Mouse (Mus musculus) left cerebral cortex, postnatal 25 days (tissue): ENCODE results near the gene Rbfox3. TPM values are rescaled to one million over a fixed set of nuclear protein-coding genes. Genes with fewer than 3 reads are reported as not detected.

Source experiments
- DNase-seq, 2 experiments: peaks; one replicate each; pipeline ENCODE4 v3.0.0; 2022; ENCODE audit warnings: low spot score in 2 of 2, mixed read lengths in 1 of 2
- intact Hi-C: fragments of 180-260 bp; cut with DNase I; formaldehyde crosslinking; loops from one replicate; pipeline ENCODE4 v1.15.1; 2025
- total RNA-seq, 2 experiments: library from RNA; stranded (reverse); gene quantifications; 2 replicates each; pipeline ENCODE4 v1.2.3; 2021

Rbfox3 gene
- total RNA-seq, 2 experiments from 2014 or later: 328 to 335 TPM

DNA sequence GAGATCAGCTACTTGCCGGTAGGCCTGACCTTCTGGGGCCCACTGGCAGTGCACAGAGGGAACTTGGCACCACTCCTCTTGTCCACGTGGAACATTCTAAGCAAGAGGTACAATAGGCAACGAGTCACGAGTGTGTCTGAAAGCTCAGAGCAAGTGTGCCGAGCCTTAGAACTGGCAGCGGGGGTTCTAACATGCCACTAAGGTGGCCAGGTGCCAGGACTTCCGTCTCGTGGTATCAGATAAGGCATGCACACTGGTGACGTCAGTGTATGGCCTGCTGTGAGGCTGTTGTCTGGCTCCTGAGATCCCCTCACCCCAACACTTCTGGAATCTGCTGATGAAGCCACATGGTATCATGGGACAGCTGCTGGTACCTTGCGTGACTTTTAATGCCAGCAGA lies 162.8 kb downstream of the Rbfox3 start:
- intact Hi-C loops: no loop called here
- DNase-seq: no peak

DNA sequence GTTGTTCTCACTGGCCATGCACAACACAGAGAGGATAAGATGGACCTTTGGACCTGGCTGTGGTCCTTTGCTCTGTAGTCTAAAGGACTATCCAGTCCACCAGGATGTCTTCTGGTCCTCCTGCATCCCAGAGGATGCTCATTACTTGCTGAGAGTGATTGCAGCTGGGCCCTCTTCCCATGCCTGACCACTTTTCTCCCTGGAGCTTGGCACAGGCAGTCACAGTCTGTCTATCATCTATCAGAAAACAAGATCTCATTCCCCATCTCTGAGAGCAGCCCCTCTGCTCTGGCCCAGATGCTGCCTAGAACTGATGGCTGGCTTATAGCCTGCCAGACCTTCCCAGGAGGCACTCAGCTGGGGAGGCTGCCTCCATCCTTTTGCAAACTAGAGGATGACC lies 166.1 kb downstream of the Rbfox3 start:
- intact Hi-C loops: no loop called here
- DNase-seq: no peak

DNA sequence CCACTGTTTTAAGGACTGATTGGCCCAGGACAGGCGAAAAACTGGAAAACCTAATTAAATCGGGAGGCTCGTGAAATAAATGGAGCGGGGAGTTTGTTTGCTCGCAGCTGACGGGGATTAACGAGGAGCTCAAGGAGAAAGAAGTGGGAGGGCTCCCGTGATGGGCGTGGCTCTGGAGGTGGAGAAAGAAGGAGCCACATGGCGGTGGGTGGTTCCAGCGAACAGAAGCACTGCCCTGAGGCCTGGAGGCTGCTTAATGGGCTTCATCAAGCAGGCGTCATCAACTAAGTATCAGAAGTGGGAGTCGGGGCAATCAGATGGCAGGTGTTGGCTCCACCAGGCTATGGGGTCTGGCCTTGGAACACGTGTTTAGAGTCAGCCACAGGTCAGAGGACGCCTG lies 166.6 kb downstream of the Rbfox3 start:
- DNase-seq: no peak
- intact Hi-C loops: loop anchor here (5.0 kb wide), 1 partner anchor 233 kb away; no protein-coding TSS in a partner anchor

DNA sequence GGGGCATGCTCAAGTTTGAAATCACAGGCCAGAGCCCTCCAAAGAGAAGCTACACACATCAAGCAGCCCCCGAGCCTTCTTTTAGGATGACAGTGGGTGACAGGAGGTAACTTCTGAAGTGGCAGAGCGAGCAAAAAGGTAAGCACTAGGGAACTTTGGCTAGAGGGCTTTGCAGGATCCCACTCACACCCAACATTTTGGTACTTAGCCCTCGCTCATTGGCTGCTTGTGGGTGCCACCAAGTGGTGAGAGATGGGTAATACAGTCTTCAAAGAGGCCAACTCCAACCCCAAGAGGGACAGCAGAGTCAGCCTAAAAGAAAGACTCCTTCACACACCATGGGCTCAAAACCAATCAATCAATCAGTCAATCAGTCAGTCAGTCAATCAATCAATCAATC lies 168.6 kb downstream of the Rbfox3 start:
- DNase-seq: peak in 1 of 2 experiments; percentile 71
- intact Hi-C loops: loop anchor here (5.0 kb wide), 1 partner anchor 235 kb away; no protein-coding TSS in a partner anchor

DNA sequence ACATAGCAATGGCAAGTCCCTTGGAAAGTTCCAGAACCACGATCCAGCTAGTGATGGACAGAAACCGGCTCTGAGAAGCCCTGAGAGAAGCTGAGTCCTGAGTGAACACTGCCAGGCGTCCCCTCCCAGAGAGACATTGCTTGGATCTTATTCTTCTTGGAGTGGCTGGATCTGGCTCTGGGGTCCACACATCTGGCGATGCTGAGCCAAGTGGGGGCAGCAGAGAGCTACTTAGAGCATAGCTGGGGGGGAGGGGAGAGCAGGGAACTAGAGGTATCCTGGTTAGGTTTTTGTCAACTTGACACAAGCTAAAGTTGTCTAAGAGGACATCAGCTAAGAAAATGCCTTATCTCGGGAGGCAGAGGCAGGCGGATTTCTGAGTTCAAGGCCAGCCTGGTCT lies 170.1 kb downstream of the Rbfox3 start:
- peak in 1 of 2 experiments; percentile 63 for DNase-seq

DNA sequence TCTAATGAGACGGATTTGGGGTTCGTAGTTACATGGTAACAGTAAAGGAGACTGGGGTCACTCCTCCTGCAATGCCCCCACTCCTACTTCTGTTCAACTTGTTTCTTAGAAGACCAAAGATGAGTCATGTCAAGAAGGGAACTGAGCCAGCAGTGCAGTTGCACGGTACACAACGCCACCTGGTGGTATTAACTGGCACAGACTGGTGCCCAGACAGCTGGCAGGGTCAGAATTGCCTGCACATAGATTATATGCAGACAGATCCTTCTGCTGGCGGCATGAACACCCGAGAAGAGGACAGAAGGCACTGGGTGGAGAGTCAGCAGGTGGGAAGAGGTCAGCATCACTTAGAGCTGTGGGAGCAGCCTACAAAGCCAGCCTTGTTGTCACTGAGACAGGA lies 171.4 kb downstream of the Rbfox3 start:
- intact Hi-C loops: loop anchor here (1.0 to 5.0 kb wide), 2 partner anchors 232 to 237 kb away; no protein-coding TSS in a partner anchor

More for the DNA sequence above, 170.1 kb downstream of the Rbfox3 start:
- intact Hi-C loops: loop anchor here (5.0 kb wide), 1 partner anchor 236 kb away; no protein-coding TSS in a partner anchor

DNA sequence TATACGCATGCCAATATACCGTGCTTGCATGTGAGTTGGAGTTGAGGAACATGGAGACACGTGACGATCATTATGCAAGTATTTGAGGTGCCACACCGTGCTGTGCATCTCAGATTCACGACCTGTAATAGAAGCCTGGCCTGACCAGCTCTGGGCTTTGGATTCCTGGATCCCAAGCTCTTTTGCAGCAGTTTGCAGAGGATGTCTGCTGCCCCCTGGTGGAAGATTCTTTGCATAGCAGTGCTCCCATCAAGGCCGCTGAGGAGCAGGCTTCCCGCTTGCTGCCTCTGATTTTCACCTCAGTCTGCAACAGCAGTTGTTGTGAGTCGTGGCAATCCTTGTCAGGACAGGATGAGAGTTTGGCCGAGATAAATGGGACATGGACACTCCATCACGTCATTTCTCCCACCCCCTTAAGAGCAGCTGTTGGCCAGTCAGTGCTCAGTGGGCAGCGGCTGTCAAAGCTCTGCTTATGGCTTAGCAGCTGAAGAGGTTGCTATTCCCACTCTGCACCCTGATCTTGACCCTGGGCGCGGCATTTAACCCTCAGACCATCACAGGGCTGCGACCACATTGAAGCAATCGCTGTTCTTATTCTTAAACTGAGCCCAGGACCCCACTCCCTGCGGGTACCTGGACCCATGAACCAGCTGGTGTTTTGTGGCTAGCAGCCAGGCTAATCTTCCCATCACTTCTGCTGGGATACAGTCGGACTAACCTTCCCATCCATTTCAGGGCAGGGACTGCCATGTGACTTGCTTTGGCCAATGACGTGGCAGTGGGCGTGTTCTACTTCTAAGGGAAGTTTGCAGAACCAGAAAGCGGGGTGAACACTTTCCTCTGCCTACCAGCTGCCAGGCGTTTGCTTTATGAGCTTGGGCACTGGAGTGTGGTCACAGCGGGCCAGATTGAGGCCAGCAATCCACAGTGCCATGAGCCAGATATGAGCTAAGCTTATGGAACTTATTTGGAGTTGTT lies 172.3 kb downstream of the Rbfox3 start:
- DNase-seq: peak; percentile 86 to 95
- intact Hi-C loops: loop anchor here (2.0 to 5.0 kb wide), 3 partner anchors 166 to 317 kb away; no protein-coding TSS in a partner anchor

More for the DNA sequence above, 171.4 kb downstream of the Rbfox3 start:
- peak; percentile 77 to 79 for DNase-seq

DNA sequence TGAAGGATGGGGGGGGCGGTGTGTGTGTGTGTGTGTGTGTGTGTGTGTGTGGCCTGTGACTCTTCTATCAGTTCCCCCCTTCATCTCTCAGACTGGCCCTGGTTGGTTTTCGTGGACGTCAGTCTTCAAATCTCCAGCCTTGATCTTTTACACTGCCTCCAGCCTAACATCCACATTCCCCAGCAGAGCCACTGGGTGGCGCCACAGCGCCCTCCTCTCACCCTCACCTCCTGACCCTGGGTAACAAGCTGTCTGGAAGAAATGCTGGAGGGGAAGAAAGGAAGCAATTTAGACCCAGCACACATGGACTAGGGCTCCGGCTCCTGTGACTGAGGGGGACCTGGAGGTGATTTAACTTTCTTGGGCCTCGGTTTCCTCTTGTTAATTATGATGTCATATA lies 173.1 kb downstream of the Rbfox3 start:
- intact Hi-C loops: loop anchor here (2.0 to 5.0 kb wide), 3 partner anchors 166 to 316 kb away; no protein-coding TSS in a partner anchor
- no peak for DNase-seq

DNA sequence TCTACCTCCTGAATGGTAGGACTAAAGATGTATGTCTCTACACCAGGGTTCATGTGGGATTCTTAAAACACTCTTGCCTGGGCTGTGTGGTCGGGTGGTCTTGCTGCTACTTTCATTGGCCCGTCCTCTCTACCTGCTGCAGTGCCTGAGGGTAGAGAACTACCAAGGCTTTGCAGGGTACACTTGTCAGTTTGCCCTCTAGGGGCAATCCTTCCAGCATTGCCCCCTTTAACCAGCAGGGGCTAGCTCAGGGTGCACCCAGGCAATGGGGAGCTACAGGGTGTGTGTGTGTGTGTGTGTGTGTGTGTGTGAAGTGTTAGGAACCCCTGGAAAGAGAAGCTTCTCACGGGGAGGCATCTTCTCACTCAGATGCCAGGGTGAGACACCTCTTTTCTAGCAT lies 173.6 kb downstream of the Rbfox3 start:
- DNase-seq: no peak
- intact Hi-C loops: loop anchor here (2.0 to 5.0 kb wide), 3 partner anchors 165 to 316 kb away; no protein-coding TSS in a partner anchor

DNA sequence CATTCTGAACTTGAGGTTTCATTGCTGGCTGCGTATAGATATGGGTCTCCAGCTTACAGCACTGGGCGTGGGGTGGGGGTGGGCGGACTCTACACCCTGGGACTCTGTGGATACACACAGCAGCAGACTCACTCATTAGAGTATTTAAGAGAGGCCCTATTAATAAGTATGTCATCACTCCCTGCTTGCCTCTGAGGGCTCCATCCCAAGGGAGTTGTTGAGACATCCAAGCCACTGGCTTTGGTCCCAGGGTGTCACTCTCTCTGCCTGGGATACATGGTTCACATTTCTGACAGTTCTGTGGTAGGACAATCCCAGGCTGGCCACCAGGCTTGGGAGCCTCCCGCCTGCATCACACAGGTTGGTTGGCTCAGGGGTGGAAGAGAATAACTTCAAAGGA lies 174.4 kb downstream of the Rbfox3 start:
- DNase-seq: no peak
- intact Hi-C loops: loop anchor here (5.0 kb wide), 2 partner anchors 290 to 315 kb away; no protein-coding TSS in a partner anchor

DNA sequence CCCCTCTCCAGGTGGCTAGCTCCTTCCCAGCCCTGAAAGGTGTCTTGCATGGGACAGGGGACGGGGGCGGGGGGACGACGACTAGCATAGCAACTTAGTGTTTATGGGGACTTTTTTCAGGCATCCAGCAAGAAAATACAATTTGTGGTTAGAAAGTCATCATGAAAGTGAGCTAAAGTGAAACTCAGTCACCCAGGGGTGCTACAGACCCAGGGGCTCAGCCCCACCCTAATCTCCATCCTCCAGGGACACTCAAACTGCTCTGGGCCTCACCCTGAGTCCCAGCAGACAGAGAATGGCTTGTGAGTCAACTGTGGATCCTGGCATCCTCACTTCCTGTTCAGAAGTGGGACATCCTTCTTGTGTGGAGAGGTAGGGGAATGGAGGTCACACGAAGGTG lies 179.7 kb downstream of the Rbfox3 start:
- intact Hi-C loops: no loop called here
- DNase-seq: no peak

DNA sequence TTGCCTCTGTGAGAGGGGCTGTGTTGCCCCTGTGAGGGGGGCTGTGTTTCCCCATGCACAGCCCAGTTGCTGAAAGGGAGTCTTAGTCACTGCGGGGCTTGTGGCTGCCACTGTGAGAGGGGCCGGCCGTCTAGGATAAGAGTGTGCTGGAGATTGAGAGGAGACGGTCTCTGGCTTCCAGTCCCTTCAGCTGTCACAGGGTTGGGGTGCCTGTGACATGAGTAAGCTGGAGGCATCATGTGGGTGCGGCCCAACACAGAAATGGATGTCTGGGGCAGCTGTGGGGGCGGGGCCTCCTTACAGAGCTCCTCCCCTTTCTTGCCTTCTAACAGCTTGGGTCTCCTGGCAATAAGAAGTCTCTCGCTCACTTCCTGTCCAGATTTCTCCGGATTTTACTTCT lies 182.0 kb downstream of the Rbfox3 start:
- DNase-seq: no peak
- intact Hi-C loops: no loop called here

DNA sequence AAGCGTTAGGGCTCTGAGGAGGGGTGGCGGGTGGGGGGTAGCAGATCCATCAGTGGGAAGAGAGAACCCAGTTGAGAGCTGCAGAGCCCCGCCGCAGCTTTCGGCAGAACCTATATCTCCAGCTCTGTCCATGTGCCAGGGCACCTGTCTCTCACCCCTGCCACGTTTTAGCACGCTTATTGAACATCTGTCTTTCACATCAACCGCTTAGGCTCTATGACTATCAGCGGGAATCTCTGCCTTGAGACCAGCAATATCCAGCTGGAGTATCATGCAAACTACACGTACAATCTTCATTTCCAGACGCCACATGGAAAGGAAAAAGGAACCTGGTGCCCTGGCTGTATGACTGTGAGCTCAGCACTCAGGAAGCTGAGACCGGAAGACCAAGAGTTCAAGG lies 182.6 kb downstream of the Rbfox3 start:
- intact Hi-C loops: no loop called here

DNA sequence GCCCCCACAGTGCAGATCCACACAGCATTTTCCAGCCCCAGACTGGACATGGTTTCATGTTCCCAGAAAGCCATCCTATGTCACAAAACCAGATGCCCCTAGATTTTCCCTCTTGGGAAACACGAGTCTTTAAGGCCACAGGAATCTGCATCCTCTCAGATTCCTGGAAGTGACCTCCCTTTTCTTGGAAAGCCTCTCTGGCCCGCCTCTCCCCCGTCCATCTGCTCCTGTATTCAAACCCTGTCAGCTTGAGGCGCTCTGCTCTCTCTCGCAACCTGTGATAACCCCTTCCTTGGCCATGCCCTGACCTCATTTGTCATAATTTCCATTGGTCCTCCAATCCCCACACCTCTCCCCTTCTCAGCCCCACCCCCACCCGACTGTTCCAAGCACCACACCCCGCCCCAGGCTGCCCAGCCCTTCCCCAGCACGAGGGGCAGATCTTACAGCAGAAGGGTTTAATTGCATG lies 183.3 kb downstream of the Rbfox3 start:
- intact Hi-C loops: no loop called here

More for the DNA sequence above, 182.6 kb downstream of the Rbfox3 start:
- DNase-seq: no peak

DNA sequence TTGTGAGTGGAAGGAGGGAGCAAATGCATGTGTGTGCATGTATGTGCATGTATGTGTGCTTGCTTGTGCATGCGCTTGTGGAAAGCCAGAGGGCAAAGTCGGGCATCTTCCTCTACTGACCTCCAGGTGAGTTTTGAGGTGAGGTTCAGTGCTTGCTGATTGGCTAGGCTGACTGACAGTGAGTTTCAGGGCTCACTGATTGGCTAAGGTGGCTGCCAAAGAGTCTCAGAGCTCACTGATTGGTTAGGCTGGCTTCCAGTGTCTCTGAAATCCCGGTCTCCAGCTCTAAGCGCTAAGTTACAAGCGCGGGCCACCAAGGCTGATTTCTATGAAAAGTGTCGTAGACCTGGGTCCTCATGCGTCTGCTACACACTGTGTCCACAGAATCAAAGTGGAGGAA lies 185.0 kb downstream of the Rbfox3 start:
- intact Hi-C loops: no loop called here
- no peak for DNase-seq

More for the DNA sequence above, 183.3 kb downstream of the Rbfox3 start:
- DNase-seq: no peak

DNA sequence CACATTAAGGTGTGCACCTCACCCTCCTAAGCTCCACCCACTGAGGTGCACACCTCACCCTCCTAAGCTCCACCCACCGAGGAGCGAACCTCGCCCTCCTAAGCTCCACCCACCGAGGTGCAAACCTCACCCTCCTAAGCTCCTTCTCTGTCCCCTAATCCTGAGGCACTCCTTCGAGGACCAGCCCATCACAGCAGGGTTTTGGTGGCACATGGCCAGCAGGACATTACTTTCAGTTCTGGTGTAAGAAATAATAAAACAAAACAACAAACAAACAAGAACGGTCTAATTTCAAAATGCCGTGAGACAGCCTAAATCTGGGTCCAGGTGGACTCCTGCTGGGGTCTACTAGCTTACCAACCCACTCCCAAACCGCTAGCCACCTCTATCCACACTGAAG lies 187.0 kb downstream of the Rbfox3 start:
- intact Hi-C loops: no loop called here
- no peak for DNase-seq

DNA sequence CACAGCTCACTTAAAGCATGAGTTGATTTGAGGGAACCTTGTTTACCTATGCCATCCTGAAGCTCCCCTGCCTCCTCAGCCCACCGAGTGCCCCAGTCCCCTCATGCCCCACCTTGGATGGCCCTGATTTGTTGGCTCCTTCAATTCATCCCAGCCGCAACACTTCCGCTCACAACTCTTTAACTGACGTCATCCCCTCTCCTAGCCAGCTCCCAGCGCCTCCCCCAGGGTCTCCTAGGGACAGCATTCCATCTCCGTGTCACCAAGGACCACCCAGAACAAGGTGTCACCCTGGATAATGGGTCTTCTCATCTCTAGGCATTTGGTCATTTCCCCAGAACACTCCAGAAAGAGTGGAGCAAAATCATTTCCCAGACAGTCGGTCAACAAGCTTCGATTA lies 188.2 kb downstream of the Rbfox3 start:
- intact Hi-C loops: no loop called here
- DNase-seq: no peak

DNA sequence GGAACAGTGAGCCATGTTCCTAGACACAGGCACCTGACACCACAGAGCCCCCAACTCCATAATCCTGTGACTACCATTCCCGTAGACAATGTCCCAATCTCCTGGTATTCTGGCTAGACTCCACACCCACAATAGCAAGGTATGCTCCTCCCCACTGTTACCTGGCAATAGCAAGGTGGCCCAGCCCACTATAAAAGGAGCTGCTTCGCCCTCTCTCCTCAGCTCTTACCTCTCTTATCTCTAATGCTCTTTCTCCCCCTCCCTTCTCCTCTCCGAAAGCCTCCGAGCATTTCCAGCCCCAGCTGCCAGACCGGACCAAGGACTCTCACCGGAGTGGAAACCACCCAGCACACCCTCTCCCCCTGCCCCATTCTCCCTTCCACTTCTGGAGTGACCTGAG lies 189.5 kb downstream of the Rbfox3 start:
- intact Hi-C loops: no loop called here
- no peak for DNase-seq

DNA sequence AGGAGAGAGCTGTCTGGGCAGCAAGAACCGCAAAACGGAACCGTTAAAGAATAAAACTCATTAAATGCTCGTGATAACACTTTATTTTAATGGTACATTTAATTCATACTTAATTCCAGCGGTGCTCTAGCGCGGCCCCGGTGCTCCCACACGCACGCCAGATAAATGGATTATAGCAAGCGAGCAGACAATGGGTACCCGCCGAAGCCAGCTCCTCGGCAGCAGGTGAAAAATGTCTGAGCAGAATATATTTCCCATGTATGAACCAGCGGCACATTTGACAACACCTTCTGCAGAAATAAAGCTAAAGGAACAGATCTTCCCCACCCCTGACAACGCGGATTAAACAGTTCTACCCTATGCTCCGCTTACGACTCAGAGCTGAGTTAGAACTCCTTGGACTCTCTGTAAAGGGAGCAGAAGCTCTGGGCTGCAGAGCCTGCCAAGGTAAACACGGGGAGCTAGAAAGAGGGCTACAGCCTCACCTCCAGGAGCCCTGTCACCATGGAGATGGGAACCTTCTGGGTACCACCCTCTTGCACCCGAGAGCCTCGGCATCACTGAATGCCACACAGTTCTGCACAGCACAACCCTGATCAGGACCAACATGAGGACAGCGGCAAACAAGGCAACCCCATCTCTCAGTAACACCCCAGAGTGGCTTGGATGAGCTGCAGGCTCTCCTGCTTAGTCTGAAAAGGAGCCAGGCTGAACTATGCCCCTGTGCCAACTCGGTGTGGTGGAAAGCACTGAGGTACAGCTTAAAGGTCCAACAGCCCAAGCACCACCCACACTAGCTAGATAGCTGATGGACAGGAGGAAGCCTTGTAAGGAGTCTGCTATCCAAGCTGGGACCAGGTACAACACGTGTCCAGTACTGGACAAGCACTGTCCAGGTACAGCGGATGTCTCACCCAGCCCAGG lies 196.5 kb downstream of the Rbfox3 start:
- intact Hi-C loops: no loop called here
- no peak for DNase-seq

DNA sequence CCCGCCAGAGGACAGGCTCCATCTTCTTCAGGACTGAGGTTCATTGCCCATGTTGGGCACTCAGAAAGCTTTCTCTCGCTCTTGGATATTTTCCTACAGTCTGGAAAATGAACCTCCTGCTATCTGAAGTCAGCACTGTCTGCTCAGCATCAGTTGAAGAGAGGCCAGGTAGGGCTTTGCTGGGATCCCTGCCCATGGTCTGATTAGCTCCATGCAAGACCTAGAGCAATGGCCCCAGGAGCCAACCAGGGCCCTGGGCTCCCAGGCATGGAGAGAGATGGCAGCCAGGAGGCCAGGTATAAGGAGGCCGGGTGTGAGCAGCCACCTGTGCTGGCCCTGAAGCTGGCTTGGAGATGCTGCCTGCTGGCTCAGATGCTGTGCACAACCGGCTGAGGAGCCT lies 198.6 kb downstream of the Rbfox3 start:
- no peak for DNase-seq
- intact Hi-C loops: no loop called here
